Mouse (Mus musculus) lung, postnatal 36 days (tissue): ENCODE data around the gene Duxbl1.
A peak's percentile ranks its signal among the peaks of the same experiment; 100 is the strongest.
"Not testable (repeated sequence)": the region's sequence is repeated elsewhere in the genome, so short reads cannot be mapped to it uniquely, and the experiment has no call there.

Experiments
- DNase-seq: peaks from one replicate; pipeline ENCODE4 v3.0.0; 2022; ENCODE audit warnings: mixed read lengths

Duxbl1 gene

GRCm38 (mm10) chr14:25978371-25979241, at the start of gene Duxbl1:
TSS of gene Duxbl1 (plus strand) at chr14:25978577.
- not testable (repeated sequence) for DNase-seq

- DNase-seq, result not testable (repeated sequence)
Measured at GRCm38 (mm10) chr14:25936867-25937630, 41.3 kb upstream of the Duxbl1 start.

- not testable (repeated sequence) for DNase-seq
Measured at GRCm38 (mm10) chr14:25938004-25938403, 40.4 kb upstream of the Duxbl1 start, which contains the start of gene Cphx1. TSS of gene Cphx1 (plus strand) at chr14:25938304.

GRCm38 (mm10) chr14:25957861-25958260, 20.5 kb upstream of the Duxbl1 start:
- not testable (repeated sequence) for DNase-seq

- DNase-seq, result not testable (repeated sequence)
Measured at GRCm38 (mm10) chr14:25979242-25979941, 1.0 kb downstream of the Duxbl1 start.

- DNase-seq, result peak; percentile 32
Measured at GRCm38 (mm10) chr14:25981880-25982279, 3.5 kb downstream of the Duxbl1 start.

- DNase-seq, result not testable (repeated sequence)
Measured at GRCm38 (mm10) chr14:26007462-26007861, 29.1 kb downstream of the Duxbl1 start.

GRCm38 (mm10) chr14:26016414-26016813, 38.0 kb downstream of the Duxbl1 start:
- not testable (repeated sequence) for DNase-seq

GRCm38 (mm10) chr14:26021555-26021954, 43.2 kb downstream of the Duxbl1 start:
- DNase-seq, result not testable (repeated sequence)

GRCm38 (mm10) chr14:26022831-26023230, 44.5 kb downstream of the Duxbl1 start:
- DNase-seq, result not testable (repeated sequence)

GRCm38 (mm10) chr14:26025653-26026052, 47.3 kb downstream of the Duxbl1 start:
- DNase-seq, result not testable (repeated sequence)

- DNase-seq, result not testable (repeated sequence)
Measured at GRCm38 (mm10) chr14:26034364-26034763, 56.0 kb downstream of the Duxbl1 start.

GRCm38 (mm10) chr14:26035439-26035838, 57.1 kb downstream of the Duxbl1 start:
- DNase-seq, result not testable (repeated sequence)
